Mouse (Mus musculus) MEL (cell line): ENCODE measurements at regions not wholly inside any gene's neighbourhood (a gene's known extent, or its start where the extent isn't known, plus 50 kb on each side); places are given as distances from the start of the nearest gene placed in this dataset.

Source experiments
- DNase-seq: peaks from one replicate; pipeline ENCODE4 v3.0.0; 2011; ENCODE audit warnings: low read depth, low spot score
- H3K27ac ChIP-seq: 2 replicates; pipeline ENCODE4 v1.5.1; 2012; ENCODE audit warnings: low read depth, mild to moderate bottlenecking, control low read depth, low read length, moderate library complexity; ENCODE audit not compliant: control insufficient read depth
- H3K27me3 ChIP-seq, 2 experiments: fragments of 150-350 bp in 1 of 2; sonication (generic) in 1 of 2; 2 replicates each; pipeline ENCODE4 v1.6.1; 2012; ENCODE audit warnings: low read length in 2 of 2, mild to moderate bottlenecking in 2 of 2, improper control_type of control experiment in 1 of 2, moderate library complexity in 1 of 2; ENCODE audit not compliant: insufficient read depth in 2 of 2, control insufficient read depth in 1 of 2
- H3K36me3 ChIP-seq, 2 experiments: 2 replicates each; pipeline ENCODE4 v1.6.1; 2012 to 2014; ENCODE audit warnings: low read length in 2 of 2, improper control_type of control experiment in 1 of 2, inconsistent platforms in 1 of 2, mild to moderate bottlenecking in 1 of 2; ENCODE audit not compliant: insufficient read depth in 2 of 2, control insufficient read depth in 1 of 2
- H3K4me1 ChIP-seq, 2 experiments: fragments of 150-350 bp in 1 of 2; sonication (generic) in 1 of 2; 2 replicates each; pipeline ENCODE4 v1.6.1; 2012; ENCODE audit warnings: low read length in 2 of 2, improper control_type of control experiment in 1 of 2, mild to moderate bottlenecking in 1 of 2; ENCODE audit not compliant: insufficient read depth in 2 of 2, control insufficient read depth in 1 of 2
- H3K4me3 ChIP-seq, 2 experiments: fragments of 150-350 bp in 1 of 2; sonication (generic) in 1 of 2; 2 replicates each; pipeline ENCODE4 v1.5.1; 2012; ENCODE audit warnings: low read depth in 2 of 2, low read length in 2 of 2, mild to moderate bottlenecking in 2 of 2, moderate library complexity in 2 of 2, control low read depth in 1 of 2, improper control_type of control experiment in 1 of 2; ENCODE audit not compliant: control insufficient read depth in 1 of 2, insufficient read depth in 1 of 2
- H3K79me2 ChIP-seq: 2 replicates; pipeline ENCODE4 v1.6.1; 2012; ENCODE audit warnings: mild to moderate bottlenecking, low read length, moderate library complexity; ENCODE audit not compliant: control insufficient read depth, poor library complexity, insufficient read depth
- H3K9ac ChIP-seq: 2 replicates; pipeline ENCODE4 v1.6.1; 2012; ENCODE audit warnings: low read depth, mild to moderate bottlenecking, control low read depth, low read length, moderate library complexity; ENCODE audit not compliant: control insufficient read depth, poor library complexity, severe bottlenecking
- H3K9me3 ChIP-seq: fragments of 150-350 bp; sonication (generic); replicated peaks from 2 replicates; pipeline ENCODE4 v1.6.1; 2012; ENCODE audit warnings: mild to moderate bottlenecking, low read length, improper control_type of control experiment, moderate library complexity; ENCODE audit not compliant: insufficient read depth
- BHLHE40 ChIP-seq: IDR thresholded peaks from 2 replicates; pipeline ENCODE4 v1.6.1; 2012; ENCODE audit warnings: low read depth, mild to moderate bottlenecking, inconsistent platforms, low read length, improper control_type of control experiment, borderline replicate concordance
- CHD1 ChIP-seq: IDR thresholded peaks from 2 replicates; pipeline ENCODE4 v1.6.1; 2012; ENCODE audit warnings: low read depth, mild to moderate bottlenecking, inconsistent platforms, low read length, improper control_type of control experiment
- E2F4 ChIP-seq: IDR thresholded peaks from 2 replicates; pipeline ENCODE4 v1.6.1; 2011; ENCODE audit warnings: low read depth, low read length, improper control_type of control experiment, borderline replicate concordance
- ELF1 ChIP-seq: IDR thresholded peaks from 2 replicates; pipeline ENCODE4 v1.6.1; 2014; ENCODE audit warnings: low read depth, mild to moderate bottlenecking, inconsistent platforms, low read length, improper control_type of control experiment, moderate library complexity
- EP300 ChIP-seq, 2 experiments: IDR thresholded peaks; 2 replicates each; pipeline ENCODE4 v1.6.1; 2011; ENCODE audit warnings: improper control_type of control experiment in 2 of 2, low read length in 2 of 2, low read depth in 1 of 2, mild to moderate bottlenecking in 1 of 2
- GABPA ChIP-seq: IDR thresholded peaks from 2 replicates; pipeline ENCODE4 v1.6.1; 2012; ENCODE audit warnings: low read depth, mild to moderate bottlenecking, inconsistent platforms, low read length, improper control_type of control experiment, moderate library complexity
- KAT2A ChIP-seq: conservative IDR thresholded peaks from 2 replicates; pipeline ENCODE4 v1.6.1; 2012; ENCODE audit warnings: low read depth, low read length, improper control_type of control experiment, inconsistent platforms
- MAZ ChIP-seq: IDR thresholded peaks from 2 replicates; pipeline ENCODE4 v1.6.1; 2012; ENCODE audit warnings: low read depth, mild to moderate bottlenecking, inconsistent platforms, low read length, improper control_type of control experiment
- MXI1 ChIP-seq: IDR thresholded peaks from 2 replicates; pipeline ENCODE4 v1.6.1; 2011; ENCODE audit warnings: mild to moderate bottlenecking, low read depth, low read length, improper control_type of control experiment
- POLR2A ChIP-seq, 2 experiments: IDR thresholded peaks; 2 replicates each; pipeline ENCODE4 v1.6.1; 2011 to 2012; ENCODE audit warnings: low read length in 2 of 2, mild to moderate bottlenecking in 2 of 2, control low read depth in 1 of 2, improper control_type of control experiment in 1 of 2, low read depth in 1 of 2, moderate library complexity in 1 of 2; ENCODE audit not compliant: control insufficient read depth in 1 of 2, insufficient read depth in 1 of 2, poor library complexity in 1 of 2
- POLR2AphosphoS5 ChIP-seq: IDR thresholded peaks from 2 replicates; pipeline ENCODE4 v1.6.1; 2012; ENCODE audit warnings: low read depth, borderline replicate concordance, mild to moderate bottlenecking, inconsistent platforms, low read length, moderate library complexity, mixed read lengths
- RAD21 ChIP-seq: IDR thresholded peaks from 2 replicates; pipeline ENCODE4 v1.6.1; 2011; ENCODE audit warnings: mild to moderate bottlenecking, low read depth, low read length, improper control_type of control experiment
- SIN3A ChIP-seq: IDR thresholded peaks from 2 replicates; pipeline ENCODE4 v1.6.1; 2012; ENCODE audit warnings: low read length, improper control_type of control experiment, inconsistent platforms
- SMC3 ChIP-seq: IDR thresholded peaks from 2 replicates; pipeline ENCODE4 v1.6.1; 2011; ENCODE audit warnings: low read depth, low read length, improper control_type of control experiment
- TAL1 ChIP-seq: IDR thresholded peaks from 2 replicates; pipeline ENCODE4 v1.6.1; 2012; ENCODE audit warnings: mild to moderate bottlenecking, inconsistent platforms, low read length, moderate library complexity, mixed read lengths
- TBP ChIP-seq: IDR thresholded peaks from 2 replicates; pipeline ENCODE4 v1.8.0; 2011; ENCODE audit warnings: low read depth, low read length, improper control_type of control experiment
- USF1 ChIP-seq: IDR thresholded peaks from 2 replicates; pipeline ENCODE4 v1.6.1; 2014; ENCODE audit warnings: low read depth, mild to moderate bottlenecking, inconsistent platforms, low read length, improper control_type of control experiment, moderate library complexity
- ZNF384 ChIP-seq: IDR thresholded peaks from 2 replicates; pipeline ENCODE4 v1.6.1; 2012; ENCODE audit warnings: low read depth, mild to moderate bottlenecking, inconsistent platforms, low read length, improper control_type of control experiment

- no peaks in the 10 kb centered on the region for H3K4me1 ChIP-seq
- no peaks in the 10 kb centered on the region for H3K9me3 ChIP-seq
- no peak for DNase-seq
- H3K4me3 ChIP-seq: no peak overlapping the region
- H3K9ac ChIP-seq: no peak overlapping the region
- no peaks in the 10 kb centered on the region for H3K36me3 ChIP-seq
- H3K79me2 ChIP-seq: no peaks in the 10 kb centered on the region
- TF ChIP-seq SMC3 (no peak), ELF1 (no peak), RAD21 (no peak), GABPA (no peak), USF1 (no peak), E2F4 (no peak), POLR2AphosphoS5 (no peak), EP300 (IDR thresholded peaks at IDR 0.05; ENCODE audit: low read depth in 1 of 2, low read length in 2 of 2) (no peak)
- H3K27ac ChIP-seq: no peak overlapping the region
- no peaks in the 10 kb centered on the region for H3K27me3 ChIP-seq
Observed at GRCm38 (mm10) chr5:129256136-129256535, 159.6 kb downstream of the Adgrd1 start.

DNA sequence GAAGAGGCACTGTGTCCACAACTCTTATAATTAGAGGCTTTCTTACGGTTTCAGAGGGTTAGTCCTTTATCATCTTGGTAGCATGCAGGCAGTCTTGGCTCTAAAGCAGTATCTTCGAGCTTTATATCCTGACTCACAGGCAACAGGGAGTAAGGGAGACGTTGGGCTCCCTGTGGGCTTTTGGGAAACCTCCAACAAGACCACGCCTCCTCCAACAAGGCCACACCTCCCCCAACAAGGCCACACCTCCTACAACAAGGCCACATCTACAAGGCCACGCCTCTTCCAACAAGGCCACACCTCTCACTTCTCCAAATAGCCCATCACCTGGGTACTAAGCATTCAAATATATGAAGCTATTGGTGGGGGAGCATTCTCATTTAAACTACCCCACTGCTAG is 160.7 kb downstream of the Adgrd1 start:
- Histone ChIP-seq H3K4me1 (no peaks in the 10 kb centered on the region), H3K9ac (no peak overlapping the region), H3K4me3 (no peak overlapping the region), H3K9me3 (no peaks in the 10 kb centered on the region), H3K36me3 (no peaks in the 10 kb centered on the region), H3K27ac (no peak overlapping the region), H3K27me3 (no peaks in the 10 kb centered on the region), H3K79me2 (no peaks in the 10 kb centered on the region)
- no peak for TF ChIP-seq GABPA
- no peak for TF ChIP-seq POLR2A (IDR thresholded peaks at IDR 0.05; ENCODE audit: control insufficient read depth in 1 of 2, insufficient read depth in 1 of 2, low read depth in 1 of 2, low read length in 2 of 2, poor library complexity in 1 of 2)
- TF ChIP-seq KAT2A: no peak
- no peak for TF ChIP-seq RAD21
- no peak for DNase-seq

- H3K4me3 ChIP-seq: no peak overlapping the region
- no peaks in the 10 kb centered on the region for H3K79me2 ChIP-seq
- H3K9me3 ChIP-seq: no peaks in the 10 kb centered on the region
- TF ChIP-seq TAL1 (no peak), SIN3A (no peak), POLR2A (IDR thresholded peaks at IDR 0.05; ENCODE audit: control insufficient read depth in 1 of 2, insufficient read depth in 1 of 2, low read depth in 1 of 2, low read length in 2 of 2, poor library complexity in 1 of 2) (no peak), MXI1 (no peak), EP300 (IDR thresholded peaks at IDR 0.05; ENCODE audit: low read depth in 1 of 2, low read length in 2 of 2) (no peak), TBP (no peak), ZNF384 (no peak), CHD1 (no peak), BHLHE40 (no peak), MAZ (no peak)
- H3K27ac ChIP-seq: no peak overlapping the region
- H3K36me3 ChIP-seq: no peaks in the 10 kb centered on the region
- H3K4me1 ChIP-seq: no peaks in the 10 kb centered on the region
- DNase-seq: no peak
- no peaks in the 10 kb centered on the region for H3K27me3 ChIP-seq
- no peak overlapping the region for H3K9ac ChIP-seq
Observed at GRCm38 (mm10) chr5:129260689-129261088, 164.1 kb downstream of the Adgrd1 start.
